Mouse (Mus musculus) liver, postnatal 0 days (tissue): ENCODE data around the gene Golgb1. TPM values are rescaled to one million over a fixed set of nuclear protein-coding genes. Genes with fewer than 3 reads are reported as not detected.
"Not testable (repeated sequence)": the region's sequence is repeated elsewhere in the genome, so short reads cannot be mapped to it uniquely, and the experiment has no call there.

Experiments
- ATAC-seq: fragments of 200-750 bp; cut with Nextera tagmentation; 2 replicates; pipeline ENCODE4 v1.8.0; 2017; ENCODE audit warnings: mild to moderate bottlenecking, moderate library complexity
- DNase-seq: peaks from one replicate; pipeline ENCODE4 v3.0.0-alpha.2; 2016
- H3K27ac ChIP-seq: fragments of 300-500 bp; sonication (generic); 2 replicates; pipeline ENCODE4 v1.5.1; 2014; ENCODE audit warnings: antibody characterized with exemption, moderate library complexity, mild to moderate bottlenecking, low read depth
- H3K27me3 ChIP-seq: fragments of 300-500 bp; sonication (generic); 2 replicates; pipeline ENCODE4 v1.6.1; 2014; ENCODE audit warnings: low read length, control low read depth, mixed read lengths; ENCODE audit not compliant: insufficient read depth
- H3K36me3 ChIP-seq: fragments of 300-500 bp; sonication (generic); replicated peaks from 2 replicates; pipeline ENCODE4 v1.6.1; 2014; ENCODE audit warnings: mild to moderate bottlenecking, control low read depth, low read length, moderate library complexity, mixed read lengths; ENCODE audit not compliant: insufficient read depth
- H3K4me1 ChIP-seq: fragments of 300-500 bp; sonication (generic); 2 replicates; pipeline ENCODE4 v1.6.1; 2014; ENCODE audit warnings: antibody characterized with exemption, mild to moderate bottlenecking, control low read depth; ENCODE audit not compliant: insufficient read depth
- H3K4me2 ChIP-seq: fragments of 300-500 bp; sonication (generic); 2 replicates; pipeline ENCODE4 v1.6.1; 2014; ENCODE audit warnings: low read depth, mild to moderate bottlenecking, low read length, moderate library complexity, mixed read lengths
- H3K4me3 ChIP-seq: fragments of 300-500 bp; sonication (generic); 2 replicates; pipeline ENCODE4 v1.5.1; 2014; ENCODE audit warnings: low read depth, low read length
- H3K9ac ChIP-seq: fragments of 300-500 bp; sonication (generic); replicated peaks from 2 replicates; pipeline ENCODE4 v1.6.1; 2014; ENCODE audit warnings: mild to moderate bottlenecking, moderate library complexity
- H3K9me3 ChIP-seq: fragments of 300-500 bp; sonication (generic); 2 replicates; pipeline ENCODE4 v1.6.1; 2016; ENCODE audit warnings: mild to moderate bottlenecking, control low read depth, low read length, mixed read lengths
- CTCF ChIP-seq: sonication (generic); IDR thresholded peaks from 2 replicates; pipeline ENCODE4 v1.5.1; 2016; ENCODE audit warnings: antibody characterized with exemption, low read depth
- EP300 ChIP-seq: IDR thresholded peaks from 2 replicates; pipeline ENCODE4 v1.6.1; 2016; ENCODE audit warnings: antibody characterized with exemption, low read depth, mild to moderate bottlenecking
- WGBS: fragments of 180-500 bp; shearing (Covaris S2); extraction: QIAGEN DNeasy Blood & Tissue Kit; methylation state at CpG from one replicate; pipeline ENCODE4 v1.1.7; 2014; ENCODE audit not compliant: insufficient replicate concordance; 5-methylcytosine and 5-hydroxymethylcytosine counted together
- polyA plus RNA-seq: library from polyadenylated mRNA; unstranded; fragments of >200 nt; fragmentation: Nextera tagmentation; extraction: Ambion mirVana; gene quantifications from 2 replicates; pipeline ENCODE4 v1.2.1, GENCODE M21; 2015

Gene Golgb1
- polyA plus RNA-seq: 38.7 and 42.2 TPM in 2 replicates

DNA sequence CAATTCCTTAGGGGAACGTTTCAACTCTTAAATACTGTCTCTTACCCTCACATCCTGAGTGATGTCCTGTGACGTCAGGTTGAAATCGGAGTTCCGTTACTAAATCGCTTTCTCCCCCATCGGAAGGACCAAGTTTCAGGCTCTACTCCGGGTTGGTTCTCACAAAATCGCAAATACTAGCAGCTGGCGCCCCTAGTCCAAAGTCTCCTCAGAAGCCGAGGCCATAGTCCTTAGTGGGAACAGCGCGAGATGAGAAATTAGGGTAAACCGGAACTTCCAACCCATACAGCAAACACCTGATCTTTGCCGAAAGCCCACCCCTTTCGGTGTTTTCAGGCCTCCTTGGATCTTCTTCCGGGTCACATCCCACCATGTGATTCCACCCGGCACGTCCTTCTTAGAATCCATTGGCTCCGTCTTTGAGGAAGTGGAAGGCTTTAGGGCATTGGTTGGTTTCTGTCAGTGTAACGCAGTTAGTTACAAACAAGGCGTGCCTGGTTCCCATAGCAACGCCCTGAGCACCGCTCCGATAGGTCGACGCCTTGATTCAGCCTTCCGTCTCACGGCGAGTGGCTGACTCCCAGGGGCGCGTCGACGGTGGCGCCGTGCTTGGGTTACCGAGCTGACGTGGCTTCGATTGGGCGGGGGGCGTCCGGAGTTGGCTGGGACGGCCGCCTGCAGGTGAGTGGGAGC lies at the start of gene Golgb1, which contains the start of gene Eaf2:
Golgb1 (plus strand) TSS at position 558 of the 693 bp plus-strand sequence.
Eaf2 (minus strand) TSS at position 421 of the 693 bp plus-strand sequence.
- DNase-seq: peak; percentile 95
- Histone ChIP-seq H3K27ac (peak within 1 kb of the TSS; percentile 94), H3K36me3 (peaks cover 11% of the 10 kb centered on the region; the same call in 1 of the 2 replicates), H3K27me3 (no peaks in the 10 kb centered on the region), H3K9me3 (no peaks in the 10 kb centered on the region), H3K4me2 (peak within 1 kb of the TSS; percentile 77), H3K4me3 (peak within 1 kb of the TSS; percentile 74), H3K9ac (peak within 1 kb of the TSS; percentile 88), H3K4me1 (peaks cover 11% of the 10 kb centered on the region)
- ATAC-seq: peak; percentile 97
- WGBS: under 1% methylated on average over 43 of the region's 43 CpGs
- 0 out of 2 replicates have a peak, but pooled peaks have one; percentile 1 for TF ChIP-seq CTCF
- TF ChIP-seq EP300: peak; percentile 86

GRCm38 (mm10) chr16:36827611-36828053 lies 47.3 kb upstream of the Golgb1 start:
- H3K4me3 ChIP-seq: peak overlapping the region; percentile 85
- ATAC-seq: peak; percentile 11; the same call in 1 of the 2 replicates
- WGBS: 9% methylated on average over 11 of the region's 11 CpGs

GRCm38 (mm10) chr16:36828054-36828786 lies 46.7 kb upstream of the Golgb1 start, which contains the start of gene Iqcb1:
Gene Iqcb1, plus strand, starts transcription at chr16:36828385.
- Histone ChIP-seq H3K4me3 (peak within 1 kb of the TSS; percentile 85), H3K4me2 (peak within 1 kb of the TSS; percentile 90), H3K4me1 (peaks cover 8% of the 10 kb centered on the region), H3K27me3 (no peaks in the 10 kb centered on the region), H3K27ac (peak within 1 kb of the TSS; percentile 42; the same call in 1 of the 2 replicates), H3K36me3 (no peaks in the 10 kb centered on the region), H3K9ac (peak within 1 kb of the TSS; percentile 78), H3K9me3 (no peaks in the 10 kb centered on the region)
- ATAC-seq (peak; percentile 99), DNase-seq (peak; percentile 92)
- under 1% methylated on average over 60 of the region's 64 CpGs for WGBS
- TF ChIP-seq CTCF: no peak
- TF ChIP-seq EP300: no peak

More at GRCm38 (mm10) chr16:36827611-36828053, 47.3 kb upstream of the Golgb1 start:
- Histone ChIP-seq H3K9ac (peak overlapping the region; percentile 78), H3K4me1 (peaks cover 8% of the 10 kb centered on the region), H3K36me3 (no peaks in the 10 kb centered on the region), H3K27me3 (no peaks in the 10 kb centered on the region), H3K4me2 (peak overlapping the region; percentile 90), H3K27ac (no peak overlapping the region), H3K9me3 (no peaks in the 10 kb centered on the region)
- no peak for DNase-seq
- no peak for TF ChIP-seq CTCF
- TF ChIP-seq EP300: no peak

- Histone ChIP-seq H3K9ac (peak overlapping the region; percentile 78), H3K4me3 (peak overlapping the region; percentile 85), H3K4me2 (peak overlapping the region; percentile 90), H3K4me1 (peaks cover 8% of the 10 kb centered on the region), H3K9me3 (no peaks in the 10 kb centered on the region), H3K27me3 (no peaks in the 10 kb centered on the region), H3K27ac (no peak overlapping the region; the same call in 1 of the 2 replicates), H3K36me3 (no peaks in the 10 kb centered on the region)
- DNase-seq: peak; percentile 14
- WGBS: 14% methylated on average over 11 of the region's 11 CpGs
- TF ChIP-seq EP300: no peak
- no peak for TF ChIP-seq CTCF
- ATAC-seq: no peak
Measured at GRCm38 (mm10) chr16:36828820-36829219, 46.1 kb upstream of the Golgb1 start.

DNA sequence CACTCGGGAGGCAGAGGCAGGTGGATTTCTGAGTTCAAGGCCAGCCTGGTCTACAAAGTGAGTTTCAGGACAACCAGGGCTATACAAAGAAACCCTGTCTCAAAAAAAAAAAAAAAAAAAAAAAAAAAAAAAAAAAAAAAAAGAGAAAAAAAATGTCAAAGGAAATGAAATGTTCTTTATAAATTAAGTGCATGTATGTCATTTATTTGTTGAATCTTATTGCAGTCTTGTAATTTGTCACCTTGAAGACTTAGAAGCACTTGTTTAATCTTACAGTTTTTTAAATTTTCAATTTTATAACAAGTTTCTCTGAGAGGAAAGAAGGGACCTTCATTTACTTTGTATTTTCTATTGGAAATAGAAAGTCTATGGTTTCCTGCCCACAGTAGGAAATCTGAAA lies 28.0 kb upstream of the Golgb1 start:
- H3K9me3 ChIP-seq, H3K27ac ChIP-seq, DNase-seq, H3K4me3 ChIP-seq, H3K27me3 ChIP-seq, H3K4me1 ChIP-seq, H3K36me3 ChIP-seq, ATAC-seq, H3K4me2 ChIP-seq, H3K9ac ChIP-seq: not testable (repeated sequence)
- 76% methylated on average over 1 of the region's 1 CpGs for WGBS

DNA sequence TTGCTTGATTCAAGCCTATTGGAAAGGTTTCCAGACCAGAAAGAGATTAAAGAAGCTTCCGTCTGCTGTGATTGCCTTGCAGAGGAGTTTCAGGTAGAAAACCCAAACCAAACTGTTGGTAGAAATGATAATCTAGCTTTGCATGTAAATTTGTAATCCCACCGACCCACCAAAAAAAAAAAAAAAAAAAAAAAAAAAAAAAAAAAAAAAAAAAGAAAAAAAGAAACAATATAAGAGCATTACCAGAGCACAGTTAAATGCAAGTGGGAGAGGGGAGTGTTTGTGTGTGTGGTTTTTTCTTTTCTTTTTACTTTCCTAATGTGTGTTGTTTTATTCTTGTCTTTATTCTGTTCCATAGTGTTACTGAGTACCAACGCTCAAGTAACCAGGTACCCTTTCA lies 23.7 kb upstream of the Golgb1 start:
- DNase-seq (no peak), ATAC-seq (no peak)
- Histone ChIP-seq H3K9ac (no peak overlapping the region), H3K9me3 (no peaks in the 10 kb centered on the region), H3K27ac (no peak overlapping the region), H3K36me3 (peaks cover 10% of the 10 kb centered on the region), H3K4me1 (no peaks in the 10 kb centered on the region), H3K4me2 (no peak overlapping the region), H3K4me3 (no peak overlapping the region), H3K27me3 (no peaks in the 10 kb centered on the region)
- 86% methylated on average over 3 of the region's 3 CpGs for WGBS
- TF ChIP-seq EP300 (no peak), CTCF (no peak)
